Mouse (Mus musculus) kidney, postnatal 14 days (tissue): ENCODE measurements around the gene Cul3.
"Not testable (repeated sequence)": the region's sequence is repeated elsewhere in the genome, so short reads cannot be mapped to it uniquely, and the experiment has no call there.

Experiments used
- DNase-seq: peaks from one replicate; pipeline ENCODE4 v3.0.0; 2022; ENCODE audit warnings: mixed read lengths

Cul3 gene

GRCm38 (mm10) chr1:80340436-80341376, at the start of gene Cul3:
Gene Cul3, minus strand, starts transcription at chr1:80340480.
- peak; percentile 97 for DNase-seq

GRCm38 (mm10) chr1:80389518-80389917, 49.2 kb upstream of the Cul3 start:
- DNase-seq, result no peak

GRCm38 (mm10) chr1:80383613-80384589, 43.6 kb upstream of the Cul3 start:
- no peak for DNase-seq

GRCm38 (mm10) chr1:80382928-80383327, 42.6 kb upstream of the Cul3 start:
- peak; percentile 4 for DNase-seq

- DNase-seq, result no peak
Measured at GRCm38 (mm10) chr1:80381302-80381701, 41.0 kb upstream of the Cul3 start.

- DNase-seq, result no peak
Measured at GRCm38 (mm10) chr1:80372010-80372409, 31.7 kb upstream of the Cul3 start.

- no peak for DNase-seq
Measured at GRCm38 (mm10) chr1:80371189-80371889, 31.1 kb upstream of the Cul3 start.

- DNase-seq, result no peak
Measured at GRCm38 (mm10) chr1:80363486-80363885, 23.2 kb upstream of the Cul3 start.

- no peak for DNase-seq
Measured at GRCm38 (mm10) chr1:80362946-80363345, 22.7 kb upstream of the Cul3 start.

GRCm38 (mm10) chr1:80362400-80362799, 22.1 kb upstream of the Cul3 start:
- DNase-seq, result no peak

GRCm38 (mm10) chr1:80361771-80362170, 21.5 kb upstream of the Cul3 start:
- not testable (repeated sequence) for DNase-seq

GRCm38 (mm10) chr1:80360038-80360608, 19.8 kb upstream of the Cul3 start:
- no peak for DNase-seq

GRCm38 (mm10) chr1:80340061-80340435, 232 bp downstream of the Cul3 start:
- peak; percentile 85 for DNase-seq

GRCm38 (mm10) chr1:80339425-80340021, 757 bp downstream of the Cul3 start:
- DNase-seq, result peak; percentile 3

- no peak for DNase-seq
Measured at GRCm38 (mm10) chr1:80338398-80338797, 1.9 kb downstream of the Cul3 start.

GRCm38 (mm10) chr1:80335726-80336368, 4.4 kb downstream of the Cul3 start:
- peak; percentile 7 for DNase-seq

- no peak for DNase-seq
Measured at GRCm38 (mm10) chr1:80335118-80335517, 5.2 kb downstream of the Cul3 start.

GRCm38 (mm10) chr1:80330970-80331369, 9.3 kb downstream of the Cul3 start:
- DNase-seq, result no peak

- DNase-seq, result no peak
Measured at GRCm38 (mm10) chr1:80325761-80326160, 14.5 kb downstream of the Cul3 start.

- peak; percentile 11 for DNase-seq
Measured at GRCm38 (mm10) chr1:80324370-80324769, 15.9 kb downstream of the Cul3 start.

GRCm38 (mm10) chr1:80315533-80316045, 24.7 kb downstream of the Cul3 start:
- DNase-seq, result no peak
